Mouse (Mus musculus) limb, embryonic 14.5 days (tissue): ENCODE measurements at regions not wholly inside any gene's neighbourhood (a gene's known extent, or its start where the extent isn't known, plus 50 kb on each side); places are given as distances from the start of the nearest gene placed in this dataset.

ENCODE experiments used
- ATAC-seq: fragments of 200-750 bp; cut with Nextera tagmentation; 2 replicates; pipeline ENCODE4 v1.8.0; 2017; ENCODE audit warnings: low read depth, moderate number of reproducible peaks, moderate TSS enrichment; ENCODE audit not compliant: low FRiP score
- DNase-seq: peaks from one replicate; pipeline ENCODE4 v3.0.0-alpha.2; 2015; ENCODE audit warnings: low spot score
- H3K27ac ChIP-seq: fragments of 300-500 bp; sonication (generic); replicated peaks from 2 replicates; pipeline ENCODE4 v1.5.1; 2014; ENCODE audit warnings: low read depth, mild to moderate bottlenecking, low read length, moderate library complexity, mixed read lengths
- H3K27me3 ChIP-seq: fragments of 300-500 bp; sonication (generic); 2 replicates; pipeline ENCODE4 v1.6.1; 2014; ENCODE audit warnings: low read length, mixed read lengths; ENCODE audit not compliant: control insufficient read depth, insufficient read depth
- H3K36me3 ChIP-seq: fragments of 300-500 bp; sonication (generic); 2 replicates; pipeline ENCODE4 v1.6.1; 2014; ENCODE audit warnings: mild to moderate bottlenecking, low read length, moderate library complexity, mixed read lengths; ENCODE audit not compliant: control insufficient read depth, insufficient read depth
- H3K4me1 ChIP-seq: fragments of 300-500 bp; sonication (generic); 2 replicates; pipeline ENCODE4 v1.6.1; 2014; ENCODE audit warnings: antibody characterized with exemption, low read length, mixed read lengths; ENCODE audit not compliant: control insufficient read depth, insufficient read depth
- H3K4me2 ChIP-seq: fragments of 300-500 bp; sonication (generic); replicated peaks from 2 replicates; pipeline ENCODE4 v1.6.1; 2014; ENCODE audit warnings: low read depth, mild to moderate bottlenecking, low read length, moderate library complexity; ENCODE audit not compliant: severe bottlenecking
- H3K4me3 ChIP-seq: fragments of 300-500 bp; sonication (generic); replicated peaks from 2 replicates; pipeline ENCODE4 v1.5.1; 2014; ENCODE audit warnings: low read length
- H3K9ac ChIP-seq: fragments of 300-500 bp; sonication (generic); 2 replicates; pipeline ENCODE4 v1.6.1; 2014; ENCODE audit warnings: mild to moderate bottlenecking, low read depth, low read length, moderate library complexity; ENCODE audit not compliant: severe bottlenecking
- H3K9me3 ChIP-seq: fragments of 300-500 bp; sonication (generic); 2 replicates; pipeline ENCODE4 v1.6.1; 2016; ENCODE audit warnings: low read length; ENCODE audit not compliant: control insufficient read depth
- POLR2A ChIP-seq: fragments of 200-500 bp; IDR thresholded peaks from 2 replicates; pipeline ENCODE4 v1.8.0; 2012; ENCODE audit warnings: inconsistent platforms, mild to moderate bottlenecking, moderate library complexity, borderline replicate concordance; ENCODE audit not compliant: insufficient read depth, insufficient read length; ENCODE audit errors: extremely low read depth
- WGBS: fragments of 180-500 bp; shearing (Covaris S2); extraction: QIAGEN DNeasy Blood & Tissue Kit; methylation state at CpG from one replicate; pipeline ENCODE4 v1.1.7; 2014; 5-methylcytosine and 5-hydroxymethylcytosine counted together

GRCm38 (mm10) chr7:117269263-117269897 is 111.4 kb upstream of the Xylt1 start:
- TF ChIP-seq POLR2A = no peak
- 57% methylated on average over 10 of the region's 10 CpGs for WGBS
- Histone ChIP-seq H3K27me3 (no peaks in the 10 kb centered on the region), H3K4me1 (peaks cover 6% of the 10 kb centered on the region; the same call in 1 of the 2 replicates), H3K36me3 (no peaks in the 10 kb centered on the region), H3K4me2 (no peak overlapping the region), H3K4me3 (no peak overlapping the region), H3K27ac (no peak overlapping the region), H3K9me3 (no peaks in the 10 kb centered on the region), H3K9ac (no peak overlapping the region)
- no peak for ATAC-seq
- no peak for DNase-seq

DNA sequence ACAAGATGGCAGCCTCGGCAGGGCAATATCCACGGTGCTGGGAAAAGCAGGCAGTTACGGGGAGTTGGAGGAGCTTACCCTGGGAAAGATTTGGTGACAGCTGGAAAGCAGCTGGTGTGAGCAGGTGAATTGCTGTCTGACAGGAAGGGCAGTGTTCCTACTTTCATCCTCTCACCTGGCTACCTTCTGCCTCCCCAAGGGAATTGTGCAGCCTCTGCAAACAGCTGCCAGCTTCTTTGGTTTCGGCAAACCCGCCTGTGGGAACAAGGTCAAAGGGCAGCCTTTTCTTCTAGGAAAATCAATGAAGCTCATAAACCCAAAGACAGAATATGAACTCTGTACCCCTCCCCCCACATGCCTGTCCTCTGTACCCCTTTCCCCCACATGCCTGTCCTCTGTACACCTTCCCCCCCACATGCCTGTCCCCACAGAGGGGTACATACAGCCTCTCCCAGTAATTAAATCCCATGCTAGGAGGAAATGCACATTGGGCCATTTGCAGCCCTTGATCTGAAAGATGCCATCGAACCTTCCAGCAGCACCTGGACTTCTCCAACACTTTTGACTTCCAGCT is 102.3 kb upstream of the Xylt1 start:
- Histone ChIP-seq H3K27ac (no peak overlapping the region), H3K9me3 (no peaks in the 10 kb centered on the region), H3K36me3 (no peaks in the 10 kb centered on the region), H3K4me3 (no peak overlapping the region), H3K4me2 (no peak overlapping the region), H3K9ac (no peak overlapping the region), H3K4me1 (no peaks in the 10 kb centered on the region), H3K27me3 (no peaks in the 10 kb centered on the region)
- TF ChIP-seq POLR2A = no peak
- ATAC-seq (no peak), DNase-seq (no peak)
- 42% methylated on average over 6 of the region's 6 CpGs for WGBS

- no peak overlapping the region for H3K27ac ChIP-seq
- H3K4me3 ChIP-seq = no peak overlapping the region
- no peak for TF ChIP-seq POLR2A
- H3K36me3 ChIP-seq = no peaks in the 10 kb centered on the region
- H3K4me1 ChIP-seq = no peaks in the 10 kb centered on the region
- no peaks in the 10 kb centered on the region for H3K9me3 ChIP-seq
- no peak overlapping the region for H3K9ac ChIP-seq
- no peak overlapping the region for H3K4me2 ChIP-seq
- 82% methylated on average over 1 of the region's 1 CpGs for WGBS
- no peaks in the 10 kb centered on the region for H3K27me3 ChIP-seq
- DNase-seq (no peak), ATAC-seq (no peak)
Measured at GRCm38 (mm10) chr7:117282194-117282593, 98.6 kb upstream of the Xylt1 start.

GRCm38 (mm10) chr7:117285206-117285605 is 95.6 kb upstream of the Xylt1 start:
- no peak overlapping the region for H3K4me2 ChIP-seq
- 75% methylated on average over 3 of the region's 3 CpGs for WGBS
- ATAC-seq (no peak), DNase-seq (no peak)
- no peaks in the 10 kb centered on the region for H3K4me1 ChIP-seq
- no peak overlapping the region for H3K27ac ChIP-seq
- H3K4me3 ChIP-seq = no peak overlapping the region
- H3K9ac ChIP-seq = no peak overlapping the region
- TF ChIP-seq POLR2A = no peak
- H3K9me3 ChIP-seq = no peaks in the 10 kb centered on the region
- H3K36me3 ChIP-seq = no peaks in the 10 kb centered on the region
- H3K27me3 ChIP-seq = no peaks in the 10 kb centered on the region

- TF ChIP-seq POLR2A = no peak
- Histone ChIP-seq H3K9me3 (no peaks in the 10 kb centered on the region), H3K27me3 (no peaks in the 10 kb centered on the region), H3K36me3 (no peaks in the 10 kb centered on the region), H3K4me1 (no peaks in the 10 kb centered on the region), H3K4me3 (no peak overlapping the region), H3K9ac (no peak overlapping the region), H3K27ac (no peak overlapping the region), H3K4me2 (no peak overlapping the region)
- no peak for ATAC-seq
- WGBS = 74% methylated on average over 5 of the region's 5 CpGs
- no peak for DNase-seq
Measured at GRCm38 (mm10) chr7:117285985-117286384, 94.8 kb upstream of the Xylt1 start.
